Mouse (Mus musculus) olfactory bulb, adult 2 months (tissue): ENCODE measurements around the gene Enho.

Experiments
- CTCF ChIP-seq: fragments of 200-500 bp; IDR thresholded peaks from 2 replicates; pipeline ENCODE4 v1.5.1; 2012; ENCODE audit warnings: low read depth, mild to moderate bottlenecking, low read length, moderate library complexity; ENCODE audit not compliant: insufficient read depth
- POLR2A ChIP-seq: fragments of 200-500 bp; IDR thresholded peaks from 2 replicates; pipeline ENCODE4 v1.6.1; 2012; ENCODE audit warnings: mild to moderate bottlenecking, low read depth, low read length, moderate library complexity; ENCODE audit not compliant: insufficient read depth

DNA sequence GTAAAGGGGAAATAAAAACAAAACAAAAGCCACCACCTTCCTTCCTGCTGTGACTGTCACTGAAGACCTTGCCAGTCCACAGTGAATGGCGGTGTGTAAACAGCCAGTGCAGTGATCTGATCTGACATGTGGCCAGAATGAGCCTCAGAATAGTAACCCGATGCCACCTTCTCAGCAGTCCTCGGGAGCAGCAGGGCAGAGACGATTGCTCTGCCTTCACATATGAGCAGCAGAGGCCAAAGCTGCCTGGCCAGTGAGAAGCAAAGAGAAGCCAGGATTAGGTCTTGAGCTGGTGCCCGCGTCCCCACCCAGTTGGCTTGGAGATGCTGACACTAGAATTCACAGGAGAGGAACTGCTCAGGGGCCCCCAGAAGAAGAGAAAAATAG lies 29.5 kb downstream of the Enho start:
- TF ChIP-seq CTCF = no peak
- no peak for TF ChIP-seq POLR2A
